Mouse (Mus musculus): ENCODE data around the gene Tshz2. TPM values are rescaled to one million over a fixed set of nuclear protein-coding genes. Genes with fewer than 3 reads are reported as not detected.
"Not testable (repeated sequence)": the region's sequence is repeated elsewhere in the genome, so short reads cannot be mapped to it uniquely, and the experiment has no call there.

Tshz2 gene
- polyA plus RNA-seq, 1 experiment from 2014 or later: 5.1 TPM

DNA sequence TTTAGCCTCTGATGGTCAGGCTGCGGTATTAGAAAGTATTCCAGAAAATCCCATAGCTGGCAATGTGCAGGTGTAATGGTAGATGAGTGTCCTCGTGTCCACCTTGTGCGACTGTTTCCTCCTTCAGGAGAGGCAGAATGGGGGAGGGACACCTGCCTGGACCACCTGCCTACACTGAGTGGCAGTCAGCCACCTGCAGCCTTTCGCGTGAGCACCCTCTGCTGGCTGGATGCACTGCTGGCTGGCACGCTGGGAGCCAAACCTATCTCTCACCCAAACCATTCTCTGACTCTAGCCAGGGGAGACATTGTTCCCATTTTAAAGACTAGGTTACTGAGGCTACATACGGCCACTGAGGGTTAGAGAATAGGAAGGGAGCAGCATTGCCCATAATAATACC lies 216.3 kb downstream of the Tshz2 start:
- 44% methylated on average over 7 of the region's 7 CpGs for WGBS
- Histone ChIP-seq H3K4me1 (replicated peaks) (no peaks in the 10 kb centered on the region), H3K36me3 (no peaks in the 10 kb centered on the region), H3K27ac (no peak overlapping the region), H3K4me3 (no peak overlapping the region), H3K9me3 (no peaks in the 10 kb centered on the region), H3K27me3 (ENCODE audit: insufficient read depth, poor library complexity, severe bottlenecking) (no peaks in the 10 kb centered on the region)
- peak; percentile 36 for DNase-seq (ENCODE audit: low spot score)

DNA sequence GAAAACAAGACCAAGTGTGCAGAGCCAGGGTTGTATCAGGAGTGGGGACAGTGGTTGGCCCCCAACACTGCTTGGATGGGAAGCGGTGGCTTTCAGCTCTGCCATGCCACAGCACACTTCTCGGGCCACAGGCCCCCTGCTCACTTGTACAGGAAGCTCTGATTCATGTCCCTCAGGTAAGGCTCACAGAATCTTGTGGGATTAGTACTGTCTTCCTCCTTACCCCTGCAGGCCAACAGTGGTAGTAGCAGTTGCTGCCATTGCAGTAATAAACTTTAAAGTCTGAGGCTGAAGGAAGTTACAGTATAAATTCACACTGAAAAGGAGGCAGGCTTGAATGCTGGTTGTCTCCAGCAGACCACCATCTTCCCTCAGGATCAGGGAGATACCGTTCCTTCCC lies 216.7 kb downstream of the Tshz2 start:
- no peaks in the 10 kb centered on the region for H3K27me3 ChIP-seq (ENCODE audit: insufficient read depth, poor library complexity, severe bottlenecking)
- no peak overlapping the region for H3K4me3 ChIP-seq
- no peaks in the 10 kb centered on the region for H3K9me3 ChIP-seq
- DNase-seq (ENCODE audit: low spot score): no peak
- no peak overlapping the region for H3K27ac ChIP-seq
- no peaks in the 10 kb centered on the region for H3K36me3 ChIP-seq
- 0 out of 2 replicates have a peak, but pooled peaks cover 1% of the 10 kb centered on the region for H3K4me1 ChIP-seq (replicated peaks)
- 83% methylated on average over 3 of the region's 3 CpGs for WGBS

GRCm38 (mm10) chr2:169851606-169852005 lies 218.8 kb downstream of the Tshz2 start:
- no peaks in the 10 kb centered on the region for H3K27me3 ChIP-seq (ENCODE audit: insufficient read depth, poor library complexity, severe bottlenecking)
- whole genome bisulfite sequencing: 80% methylated on average over 5 of the region's 5 CpGs
- no peak overlapping the region for H3K4me3 ChIP-seq
- no peaks in the 10 kb centered on the region for H3K36me3 ChIP-seq
- H3K27ac ChIP-seq: no peak overlapping the region
- DNase-seq (ENCODE audit: low spot score): no peak
- H3K9me3 ChIP-seq: no peaks in the 10 kb centered on the region
- 0 out of 2 replicates have a peak, but pooled peaks cover 4% of the 10 kb centered on the region for H3K4me1 ChIP-seq (replicated peaks)

DNA sequence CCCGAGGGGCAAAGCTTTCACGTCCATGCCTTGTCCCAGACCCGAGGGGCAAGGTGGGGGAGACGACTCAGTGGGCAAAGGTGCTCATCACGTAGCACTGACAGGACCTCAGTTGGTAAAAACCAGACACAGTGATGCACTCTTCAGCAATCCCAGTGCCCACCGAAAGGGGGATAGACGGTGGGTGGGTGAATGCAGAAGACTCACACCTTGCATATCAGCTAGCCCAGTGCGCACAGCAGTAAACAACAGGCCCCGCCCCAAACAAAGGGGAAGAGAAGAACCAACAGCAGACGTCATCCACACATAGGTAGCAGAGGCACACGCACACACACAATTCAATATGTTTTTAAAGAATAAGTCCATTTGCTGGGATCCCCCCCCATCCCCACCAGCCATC lies 221.7 kb downstream of the Tshz2 start:
- Histone ChIP-seq H3K36me3 (no peaks in the 10 kb centered on the region), H3K27me3 (ENCODE audit: insufficient read depth, poor library complexity, severe bottlenecking) (peaks cover 9% of the 10 kb centered on the region), H3K4me3 (no peak overlapping the region), H3K9me3 (0 out of 2 replicates have a peak, but pooled peaks cover 5% of the 10 kb centered on the region), H3K4me1 (replicated peaks) (peaks cover 15% of the 10 kb centered on the region), H3K27ac (no peak overlapping the region)
- 82% methylated on average over 11 of the region's 11 CpGs for WGBS
- DNase-seq (ENCODE audit: low spot score): no peak

- H3K36me3 ChIP-seq; H3K9me3 ChIP-seq; H3K4me3 ChIP-seq; H3K27ac ChIP-seq; DNase-seq (ENCODE audit: low spot score): not testable (repeated sequence)
- H3K4me1 ChIP-seq (replicated peaks): peaks cover 30% of the 10 kb centered on the region
- H3K27me3 ChIP-seq (ENCODE audit: insufficient read depth, poor library complexity, severe bottlenecking): peaks cover 16% of the 10 kb centered on the region
These were observed 224.2 kb downstream of the Tshz2 start for GRCm38 (mm10) chr2:169857041-169857440.

- peak overlapping the region; percentile 59; the same call in 1 of the 2 replicates for H3K27ac ChIP-seq
- DNase-seq (ENCODE audit: low spot score): peak; percentile 24
- 49% methylated on average over 4 of the region's 4 CpGs for WGBS
These were observed 226.5 kb downstream of the Tshz2 start for GRCm38 (mm10) chr2:169859078-169859855.

GRCm38 (mm10) chr2:169860895-169861294 lies 228.1 kb downstream of the Tshz2 start:
- Histone ChIP-seq H3K27me3 (ENCODE audit: insufficient read depth, poor library complexity, severe bottlenecking) (peaks cover 35% of the 10 kb centered on the region), H3K9me3 (0 out of 2 replicates have a peak, but pooled peaks cover 5% of the 10 kb centered on the region), H3K4me3 (no peak overlapping the region), H3K27ac (no peak overlapping the region), H3K36me3 (no peaks in the 10 kb centered on the region), H3K4me1 (replicated peaks) (peaks cover 29% of the 10 kb centered on the region)
- no peak for DNase-seq (ENCODE audit: low spot score)
- 68% methylated on average over 5 of the region's 5 CpGs for WGBS

More at GRCm38 (mm10) chr2:169859078-169859855, 226.5 kb downstream of the Tshz2 start:
- no peak overlapping the region for H3K4me3 ChIP-seq
- H3K36me3 ChIP-seq: no peaks in the 10 kb centered on the region
- H3K4me1 ChIP-seq (replicated peaks): peaks cover 33% of the 10 kb centered on the region
- peaks cover 35% of the 10 kb centered on the region for H3K27me3 ChIP-seq (ENCODE audit: insufficient read depth, poor library complexity, severe bottlenecking)
- H3K9me3 ChIP-seq: 0 out of 2 replicates have a peak, but pooled peaks cover 5% of the 10 kb centered on the region

DNA sequence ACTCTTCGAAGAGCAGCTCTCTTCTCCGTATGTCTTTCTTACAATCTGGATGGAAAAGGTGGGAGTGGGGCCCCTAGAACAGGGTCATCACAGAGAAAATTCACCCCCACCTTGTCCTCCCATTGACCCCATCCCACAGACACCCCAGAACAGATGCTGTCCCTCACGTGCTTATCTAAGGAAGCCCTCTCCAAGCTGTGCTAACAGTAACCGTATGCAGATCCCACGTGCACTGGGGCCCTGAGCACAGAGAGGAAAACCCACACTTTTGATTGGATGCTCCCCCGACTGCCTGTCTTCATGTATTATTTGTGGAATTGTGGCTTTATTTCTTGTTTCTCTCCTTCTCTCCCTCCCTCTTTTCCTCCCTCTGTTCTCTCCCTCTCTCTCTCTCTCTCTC lies 229.9 kb downstream of the Tshz2 start:
- Histone ChIP-seq H3K36me3 (no peaks in the 10 kb centered on the region), H3K9me3 (no peaks in the 10 kb centered on the region), H3K27ac (no peak overlapping the region), H3K27me3 (ENCODE audit: insufficient read depth, poor library complexity, severe bottlenecking) (peaks cover 35% of the 10 kb centered on the region), H3K4me1 (replicated peaks) (peaks cover 29% of the 10 kb centered on the region), H3K4me3 (no peak overlapping the region)
- no peak for DNase-seq (ENCODE audit: low spot score)
- 66% methylated on average over 6 of the region's 6 CpGs for WGBS

- H3K27me3 ChIP-seq (ENCODE audit: insufficient read depth, poor library complexity, severe bottlenecking): peaks cover 3% of the 10 kb centered on the region; the same call in 1 of the 2 replicates
- H3K4me3 ChIP-seq: no peak overlapping the region
- 87% methylated on average over 7 of the region's 7 CpGs for WGBS
- peak overlapping the region; percentile 5 for H3K27ac ChIP-seq
- H3K4me1 ChIP-seq (replicated peaks): peaks cover 38% of the 10 kb centered on the region
- DNase-seq (ENCODE audit: low spot score): no peak
- H3K36me3 ChIP-seq: no peaks in the 10 kb centered on the region
- H3K9me3 ChIP-seq: no peaks in the 10 kb centered on the region
These were observed 236.7 kb downstream of the Tshz2 start for GRCm38 (mm10) chr2:169869468-169869867.

GRCm38 (mm10) chr2:169870503-169870902 lies 237.7 kb downstream of the Tshz2 start:
- peak overlapping the region; percentile 16; the same call in 1 of the 2 replicates for H3K27ac ChIP-seq
- H3K27me3 ChIP-seq (ENCODE audit: insufficient read depth, poor library complexity, severe bottlenecking): peaks cover 3% of the 10 kb centered on the region; the same call in 1 of the 2 replicates
- peaks cover 38% of the 10 kb centered on the region for H3K4me1 ChIP-seq (replicated peaks)
- 32% methylated on average over 5 of the region's 5 CpGs for WGBS
- DNase-seq (ENCODE audit: low spot score): no peak
- no peaks in the 10 kb centered on the region for H3K36me3 ChIP-seq
- H3K4me3 ChIP-seq: no peak overlapping the region
- H3K9me3 ChIP-seq: no peaks in the 10 kb centered on the region

DNA sequence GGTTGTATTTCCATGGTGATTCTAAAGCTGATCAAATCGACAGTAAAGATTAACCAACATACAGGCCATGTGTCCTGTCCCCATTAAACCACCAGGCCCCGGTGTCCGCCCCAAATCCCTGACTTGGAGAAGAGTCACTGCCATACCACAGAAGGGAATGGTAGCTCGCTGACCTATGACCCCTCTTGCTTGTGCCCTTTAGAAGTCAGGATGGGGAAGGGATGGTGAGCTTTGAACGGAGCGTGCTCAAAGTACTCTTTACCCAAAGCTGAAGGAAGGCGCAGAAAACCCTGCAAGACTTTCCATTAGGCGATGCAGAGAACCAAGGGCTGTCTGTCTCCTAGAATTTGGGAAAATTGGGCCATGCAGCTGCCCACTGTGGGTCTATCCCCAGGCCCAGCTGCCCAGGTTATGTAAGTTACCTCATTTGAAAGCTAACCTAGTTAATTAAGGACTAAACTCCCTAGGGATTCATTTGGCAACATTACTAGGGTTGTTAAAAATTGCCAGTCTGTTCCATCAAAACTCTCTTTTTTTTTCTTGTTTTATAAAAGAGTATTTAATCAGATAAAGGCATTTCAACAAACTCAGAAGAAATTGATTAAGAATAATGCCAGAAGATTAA lies 238.7 kb downstream of the Tshz2 start:
- no peaks in the 10 kb centered on the region for H3K36me3 ChIP-seq
- peaks cover 3% of the 10 kb centered on the region; the same call in 1 of the 2 replicates for H3K27me3 ChIP-seq (ENCODE audit: insufficient read depth, poor library complexity, severe bottlenecking)
- DNase-seq (ENCODE audit: low spot score): no peak
- 80% methylated on average over 8 of the region's 8 CpGs for WGBS
- peaks cover 42% of the 10 kb centered on the region for H3K4me1 ChIP-seq (replicated peaks)
- 0 out of 2 replicates have a peak overlapping the region, but pooled peaks have one; percentile 16 for H3K27ac ChIP-seq
- H3K4me3 ChIP-seq: no peak overlapping the region
- H3K9me3 ChIP-seq: no peaks in the 10 kb centered on the region

GRCm38 (mm10) chr2:169873442-169873841 lies 240.6 kb downstream of the Tshz2 start:
- H3K9me3 ChIP-seq: no peaks in the 10 kb centered on the region
- no peak for DNase-seq (ENCODE audit: low spot score)
- H3K4me3 ChIP-seq: no peak overlapping the region
- H3K4me1 ChIP-seq (replicated peaks): peaks cover 42% of the 10 kb centered on the region
- H3K27me3 ChIP-seq (ENCODE audit: insufficient read depth, poor library complexity, severe bottlenecking): peaks cover 5% of the 10 kb centered on the region; the same call in 1 of the 2 replicates
- WGBS: 86% methylated on average over 16 of the region's 16 CpGs
- no peak overlapping the region for H3K27ac ChIP-seq
- no peaks in the 10 kb centered on the region for H3K36me3 ChIP-seq

DNA sequence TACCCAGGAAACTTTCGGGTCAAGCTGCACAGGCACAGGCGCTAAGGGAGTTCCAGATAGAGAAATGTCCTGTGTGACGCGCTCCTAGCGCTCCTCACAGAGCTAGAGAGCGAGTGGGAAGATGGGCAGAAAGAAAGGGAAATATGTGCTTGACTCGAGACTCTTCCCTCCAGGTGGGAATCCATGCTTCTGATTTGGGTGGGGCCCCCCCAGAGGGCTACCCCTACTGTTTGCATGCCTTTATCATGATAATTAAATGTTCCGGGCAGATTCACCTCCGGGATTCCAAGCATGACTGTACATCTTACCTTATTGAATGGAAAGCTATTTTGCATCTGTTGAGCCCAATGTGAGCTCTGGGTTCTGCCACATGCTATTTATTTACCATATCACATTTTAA lies 255.1 kb downstream of the Tshz2 start:
- Histone ChIP-seq H3K36me3 (no peaks in the 10 kb centered on the region), H3K4me3 (no peak overlapping the region), H3K27me3 (ENCODE audit: insufficient read depth, poor library complexity, severe bottlenecking) (0 out of 2 replicates have a peak, but pooled peaks cover 14% of the 10 kb centered on the region), H3K9me3 (no peaks in the 10 kb centered on the region), H3K27ac (no peak overlapping the region), H3K4me1 (replicated peaks) (peaks cover 8% of the 10 kb centered on the region)
- WGBS: 78% methylated on average over 9 of the region's 9 CpGs
- no peak for DNase-seq (ENCODE audit: low spot score)

All from hindbrain, embryonic 10.5 days (tissue).